Mouse (Mus musculus) retina, postnatal 1 day (tissue): ENCODE data around the gene Gm44965.
"Not testable (repeated sequence)": the region's sequence is repeated elsewhere in the genome, so short reads cannot be mapped to it uniquely, and the experiment has no call there.

Experiments
- DNase-seq: peaks from one replicate; pipeline ENCODE4 v3.0.0-alpha.2; 2012

Gene Gm44965

GRCm38 (mm10) chr6:48581257-48581656 is 12.5 kb upstream of the Gm44965 start:
- DNase-seq, result no peak

DNA sequence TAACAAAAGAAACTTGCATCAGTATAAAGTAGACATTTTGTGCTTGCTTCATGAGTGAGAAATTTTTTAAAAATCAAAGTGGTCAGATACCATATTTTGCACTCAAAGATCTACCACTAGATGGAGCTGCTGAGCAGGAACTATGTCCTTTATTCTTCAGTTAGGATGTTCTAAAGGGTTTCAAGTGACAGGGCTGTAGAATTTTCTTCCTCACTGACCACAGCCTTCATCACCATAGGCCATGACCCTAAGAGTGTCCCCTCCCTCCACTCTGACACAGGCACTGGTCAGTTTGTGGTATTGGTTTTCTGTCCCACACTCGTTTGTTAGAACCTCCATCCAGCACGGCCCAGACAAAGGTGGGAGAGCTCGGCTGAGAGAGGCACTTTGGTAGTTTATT is 11.7 kb upstream of the Gm44965 start:
- DNase-seq, result peak; percentile 75

- no peak for DNase-seq
These were observed 4.5 kb upstream of the Gm44965 start, which contains the start of gene Gm45021 for GRCm38 (mm10) chr6:48589194-48589750. Gm45021 (plus strand) TSS chr6:48589610.

DNA sequence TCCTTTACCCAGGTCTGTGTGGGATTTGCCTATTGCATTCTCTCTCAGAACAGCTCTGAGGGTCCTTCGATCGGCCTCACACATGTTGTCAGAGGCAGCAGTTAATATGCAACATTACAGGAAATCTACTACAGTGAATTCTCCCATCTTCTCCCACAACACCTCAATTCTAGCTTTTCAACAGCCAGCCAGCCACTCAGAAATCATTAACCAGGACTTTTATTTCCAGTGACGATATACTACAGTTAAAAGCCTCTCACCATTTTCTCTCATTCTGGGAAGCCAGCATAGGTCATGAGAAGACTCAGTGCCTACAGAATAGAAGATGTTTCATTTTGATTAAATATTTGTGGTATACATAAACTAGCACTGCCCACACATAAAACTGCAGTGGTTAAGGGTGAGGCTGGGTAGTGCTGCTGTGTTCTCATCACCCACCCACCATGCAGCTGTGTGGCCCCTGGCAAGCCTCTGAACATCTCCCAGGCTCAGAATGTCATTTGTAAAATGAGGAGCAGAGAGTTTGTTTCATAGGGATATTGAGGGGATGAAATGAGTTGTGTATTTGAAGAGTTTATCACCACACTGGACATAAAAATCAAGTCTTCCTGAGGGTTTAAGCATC is 2.4 kb upstream of the Gm44965 start:
- no peak for DNase-seq

DNA sequence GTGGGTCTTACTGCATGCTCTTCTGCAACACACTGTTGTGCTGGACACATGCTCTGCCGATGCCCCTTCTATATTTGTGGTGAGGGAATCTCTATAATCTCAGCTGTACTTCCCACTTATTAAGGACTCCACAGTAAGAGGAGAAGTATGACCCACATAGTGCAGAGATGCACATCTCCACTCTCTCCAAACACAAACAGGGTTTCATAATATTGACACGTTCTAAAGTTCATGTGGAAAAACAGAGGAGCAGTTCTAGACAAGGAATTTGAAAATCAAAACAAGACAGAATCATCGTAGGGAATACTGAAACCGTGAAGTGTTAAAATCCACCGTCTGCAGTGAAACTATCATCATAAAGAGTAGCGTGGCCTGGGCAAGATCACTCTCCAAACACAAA is 1.9 kb upstream of the Gm44965 start:
- DNase-seq, result no peak

- DNase-seq, result peak; percentile 77
These were observed 450 bp downstream of the Gm44965 start for GRCm38 (mm10) chr6:48594043-48594738.

DNA sequence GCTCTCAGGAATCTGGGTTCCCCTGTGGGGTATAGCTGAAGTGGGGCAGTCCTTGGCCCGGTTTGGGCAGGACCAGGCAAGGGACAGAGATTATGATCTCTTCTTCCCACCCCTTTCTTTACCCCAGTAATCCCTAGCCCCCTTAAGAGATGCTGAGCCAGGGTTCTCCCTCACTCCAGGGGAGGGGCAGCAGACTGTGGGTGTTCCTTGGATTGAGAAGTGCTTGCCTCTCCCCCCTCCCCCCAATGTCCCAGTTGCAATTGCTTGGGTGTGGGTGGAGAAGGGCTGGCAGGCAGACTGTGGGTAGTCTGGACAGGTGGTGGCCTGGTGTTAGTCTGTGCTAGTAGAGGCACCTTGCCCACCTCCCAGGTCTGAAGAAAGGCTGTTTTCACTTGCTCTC is 1.5 kb downstream of the Gm44965 start:
- no peak for DNase-seq

DNA sequence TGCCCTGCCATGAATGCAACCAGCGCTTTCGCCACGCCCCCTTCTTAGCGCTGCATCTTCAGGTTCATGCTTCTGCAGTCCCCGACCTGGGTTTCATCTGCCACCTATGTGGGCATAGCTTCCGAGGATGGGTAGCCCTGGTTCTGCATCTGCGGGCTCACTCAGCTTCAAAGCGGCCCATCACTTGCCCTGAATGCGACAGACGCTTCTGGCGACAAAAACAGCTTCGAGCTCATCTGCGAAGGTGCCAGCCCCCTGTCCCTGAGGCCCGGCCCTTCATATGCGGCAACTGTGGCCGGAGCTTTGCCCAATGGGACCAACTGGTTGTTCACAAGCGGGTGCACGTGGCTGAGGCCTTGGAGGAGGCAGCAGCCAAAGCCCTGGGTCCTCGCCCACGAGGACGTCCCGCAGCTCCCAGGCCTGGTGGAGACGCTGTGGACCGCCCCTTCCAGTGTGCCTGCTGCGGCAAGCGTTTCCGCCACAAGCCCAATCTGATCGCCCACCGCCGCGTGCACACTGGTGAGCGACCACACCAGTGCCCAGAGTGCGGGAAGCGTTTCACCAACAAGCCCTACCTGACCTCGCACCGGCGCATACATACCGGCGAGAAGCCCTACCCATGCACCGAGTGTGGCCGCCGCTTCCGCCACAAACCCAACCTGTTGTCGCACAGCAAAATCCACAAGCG is 2.9 kb downstream of the Gm44965 start:
- no peak for DNase-seq

DNA sequence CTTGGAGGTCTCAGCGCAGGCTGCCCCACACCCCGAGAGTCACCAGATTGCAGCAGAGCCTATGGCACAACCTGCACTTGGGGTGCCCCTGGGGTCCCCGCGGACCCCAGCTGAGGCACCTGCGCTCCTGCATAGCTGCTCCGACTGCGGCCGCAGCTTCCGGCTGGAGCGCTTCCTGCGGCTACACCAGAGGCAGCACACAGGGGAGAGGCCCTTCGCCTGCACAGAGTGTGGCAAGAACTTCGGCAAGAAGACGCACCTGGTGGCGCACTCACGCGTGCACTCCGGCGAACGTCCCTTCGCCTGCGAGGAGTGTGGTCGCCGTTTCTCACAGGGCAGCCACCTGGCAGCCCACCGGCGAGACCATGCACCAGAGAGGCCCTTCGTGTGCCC is 3.5 kb downstream of the Gm44965 start:
- DNase-seq, result no peak

GRCm38 (mm10) chr6:48600594-48600993 is 6.9 kb downstream of the Gm44965 start:
- no peak for DNase-seq

GRCm38 (mm10) chr6:48601271-48602079 is 7.7 kb downstream of the Gm44965 start, which contains the start of gene Zfp775:
Zfp775 (plus strand) TSS chr6:48602063.
- DNase-seq, result peak; percentile 96

DNA sequence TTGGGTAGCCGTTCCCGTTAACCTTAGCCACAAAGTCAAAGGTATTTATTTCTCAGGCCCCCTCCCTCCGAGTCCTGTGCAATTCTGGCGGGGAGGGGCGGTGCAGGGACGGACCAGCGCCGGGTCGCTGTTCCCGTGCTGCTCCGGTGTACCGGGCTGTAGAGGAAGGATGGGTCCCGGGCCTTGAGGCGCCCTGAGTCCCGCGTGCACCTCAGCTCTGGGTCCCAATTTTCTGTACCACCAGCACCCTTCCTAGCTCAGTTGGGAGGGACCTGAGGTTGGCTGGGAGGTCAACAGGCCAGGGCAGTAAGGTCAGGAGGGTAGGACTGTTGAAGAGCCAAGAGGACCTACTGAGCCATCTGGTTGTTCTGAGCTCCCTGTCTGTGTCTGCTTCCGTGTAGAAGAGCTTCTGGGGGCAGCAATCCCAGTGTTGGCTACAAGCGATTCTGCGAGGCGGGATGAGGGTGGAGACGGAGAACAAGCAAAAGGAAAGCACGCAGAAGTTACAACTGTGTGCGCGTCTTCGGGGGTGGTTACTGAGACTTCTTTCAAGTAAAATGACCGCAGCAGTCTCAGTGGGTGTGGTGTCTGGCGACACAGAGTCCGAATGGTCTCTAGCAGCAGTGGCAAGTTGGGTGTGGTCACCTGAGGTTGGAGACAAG is 8.5 kb downstream of the Gm44965 start:
- DNase-seq, result no peak

- DNase-seq, result no peak
These were observed 14.4 kb downstream of the Gm44965 start for GRCm38 (mm10) chr6:48608124-48608523.

DNA sequence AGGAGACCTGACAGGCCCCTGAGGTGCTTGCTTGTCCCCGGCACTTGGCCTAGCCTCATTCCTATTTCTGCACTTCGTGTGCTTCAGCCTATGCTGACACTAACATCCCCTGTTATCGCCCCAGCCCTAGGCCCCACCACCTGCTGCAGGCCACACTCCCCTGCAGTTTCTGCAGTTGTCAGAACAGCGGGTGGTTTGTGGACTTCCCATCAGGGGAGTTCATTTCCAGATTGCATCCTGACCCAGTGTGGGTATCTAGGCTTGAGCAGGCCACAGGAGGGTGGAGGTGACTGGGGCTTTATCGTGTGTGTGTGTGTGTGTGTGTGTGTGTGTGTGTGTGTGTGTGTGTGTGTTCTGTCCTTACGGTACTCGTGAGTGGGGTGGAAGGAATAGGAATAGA is 15.8 kb downstream of the Gm44965 start:
- DNase-seq, result no peak

DNA sequence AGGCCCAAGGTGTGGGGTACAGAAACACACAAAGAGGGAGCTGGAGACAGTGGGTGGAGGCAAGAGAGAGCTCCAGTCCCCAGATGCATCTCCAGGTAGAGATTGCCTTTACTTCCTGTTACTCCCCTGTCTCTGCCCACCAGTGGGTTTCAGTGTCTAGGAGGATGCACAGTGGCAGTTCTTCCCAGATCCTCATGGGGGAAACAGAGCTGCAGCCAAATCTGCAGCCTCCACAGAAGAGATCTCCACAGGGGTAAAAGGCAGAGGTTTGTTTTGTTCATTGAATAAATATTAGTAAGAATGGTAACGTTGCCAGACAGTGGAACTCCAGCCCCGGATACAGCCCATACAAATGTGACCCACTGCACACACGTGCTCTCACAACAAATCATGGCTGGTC is 16.9 kb downstream of the Gm44965 start:
- no peak for DNase-seq

DNA sequence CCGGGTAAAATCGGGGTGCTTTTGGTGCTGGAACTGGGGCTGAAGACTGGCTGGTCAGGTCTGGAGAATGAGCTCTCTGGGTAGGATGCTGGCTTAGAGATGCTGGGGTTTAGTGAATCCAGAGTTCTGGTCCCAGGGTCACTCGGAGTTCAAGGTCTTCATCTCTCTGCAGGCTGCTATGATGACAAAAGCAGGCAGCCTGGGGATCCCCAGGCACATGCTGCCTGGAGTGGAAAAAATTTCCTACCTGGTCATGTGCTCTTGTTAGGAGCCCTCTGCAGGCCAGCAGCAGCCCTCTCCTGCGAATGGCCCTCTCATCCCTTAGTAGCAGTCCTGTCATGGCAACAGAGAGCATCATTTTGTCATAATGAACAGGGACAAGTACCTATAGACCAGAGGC is 19.7 kb downstream of the Gm44965 start:
- no peak for DNase-seq

DNA sequence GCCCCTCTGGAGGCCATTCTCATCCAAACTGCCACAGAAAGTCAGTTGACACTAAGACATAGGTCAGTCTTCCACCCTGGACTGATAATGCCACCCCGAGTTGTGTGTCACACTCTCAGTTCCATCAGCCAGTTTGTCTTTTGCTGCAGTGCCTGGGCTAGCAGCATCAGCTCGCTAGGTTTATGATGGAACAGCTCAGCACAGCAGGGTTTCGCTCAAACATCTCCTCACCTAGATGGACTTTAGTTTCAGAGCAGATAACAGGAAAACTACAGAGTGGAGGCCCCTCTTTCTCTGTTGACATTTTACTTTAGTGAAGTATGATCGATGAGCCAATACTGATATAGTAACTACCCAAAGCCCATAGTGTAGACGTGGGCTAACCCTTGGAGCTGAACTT is 21.0 kb downstream of the Gm44965 start:
- DNase-seq, result no peak

GRCm38 (mm10) chr6:48620031-48620430 is 26.3 kb downstream of the Gm44965 start:
- no peak for DNase-seq

DNA sequence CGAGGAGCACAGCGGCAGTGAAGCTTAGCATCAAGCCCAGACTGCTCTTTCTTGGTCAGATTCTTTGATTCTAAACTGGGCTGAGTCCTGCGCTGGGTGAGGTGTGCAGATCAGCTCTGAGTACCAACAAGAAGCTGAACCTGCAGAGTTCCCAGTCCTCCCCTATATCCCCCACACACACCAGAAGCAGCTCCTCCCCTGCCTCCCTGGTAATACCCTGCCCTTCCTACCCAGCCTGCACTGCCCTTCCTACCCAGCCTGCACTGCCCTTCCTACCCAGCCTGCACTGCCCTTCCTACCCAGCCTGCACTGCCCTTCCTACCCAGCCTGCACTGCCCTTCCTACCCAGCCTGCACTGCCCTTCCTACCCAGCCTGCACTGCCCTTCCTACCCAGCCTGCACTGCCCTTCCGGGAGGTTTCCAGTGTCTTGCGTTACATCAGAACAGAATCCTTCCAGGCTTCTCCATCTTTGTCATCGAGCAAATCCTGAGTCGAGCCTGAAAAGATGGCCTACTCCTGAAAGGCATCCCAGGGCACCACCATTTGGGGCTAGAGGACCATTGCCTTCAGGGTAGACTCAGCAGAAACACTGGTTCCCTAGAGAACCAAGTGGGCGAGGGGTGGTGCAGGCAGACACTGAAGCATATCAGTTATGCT is 28.6 kb downstream of the Gm44965 start:
- not testable (repeated sequence) for DNase-seq

GRCm38 (mm10) chr6:48623460-48623859 is 29.7 kb downstream of the Gm44965 start:
- no peak for DNase-seq

- DNase-seq, result no peak
These were observed 32.7 kb downstream of the Gm44965 start, which contains the start of gene AI854703 for GRCm38 (mm10) chr6:48626464-48626863. AI854703 (plus strand) TSS chr6:48626764.

DNA sequence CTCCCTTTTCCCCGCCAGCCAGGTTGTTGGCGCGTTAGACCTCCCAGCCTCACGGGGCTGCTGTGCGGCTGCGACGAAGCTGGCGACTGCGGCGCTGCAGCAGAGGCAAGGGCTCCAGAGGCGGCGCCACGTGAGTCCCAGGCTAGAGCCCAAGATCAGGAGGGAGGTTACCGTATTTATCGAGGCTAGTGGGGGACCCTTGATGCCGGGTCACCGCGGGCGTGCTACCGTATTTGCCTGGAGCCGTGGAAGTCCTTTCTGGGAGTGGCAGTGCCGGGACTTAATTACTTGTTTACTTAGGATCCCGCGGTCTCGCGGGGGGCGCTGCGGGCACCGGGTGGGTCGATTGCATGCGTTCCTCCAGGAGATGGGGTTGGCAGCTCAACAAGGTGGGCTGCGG is 33.2 kb downstream of the Gm44965 start:
- DNase-seq, result peak; percentile 85
